Mouse (Mus musculus): ENCODE data around the gene Arid2.

The Arid2 gene

GRCm38 (mm10) chr15:96344591-96345285 lies 57.4 kb downstream of the Arid2 start:
- no peak for DNase-seq (ENCODE audit: low spot score in 2 of 2)

- no peak for DNase-seq (ENCODE audit: low spot score in 2 of 2)
Observed at GRCm38 (mm10) chr15:96345312-96345849, 58.1 kb downstream of the Arid2 start.

- no peak for DNase-seq (ENCODE audit: low spot score in 2 of 2)
Observed at GRCm38 (mm10) chr15:96351432-96351831, 64.1 kb downstream of the Arid2 start.

- DNase-seq (ENCODE audit: low spot score in 2 of 2): no peak
Observed at GRCm38 (mm10) chr15:96358871-96359270, 71.6 kb downstream of the Arid2 start.

- no peak for DNase-seq (ENCODE audit: low spot score in 2 of 2)
Observed at GRCm38 (mm10) chr15:96360614-96361013, 73.3 kb downstream of the Arid2 start.

- no peak for DNase-seq (ENCODE audit: low spot score in 2 of 2)
Observed at GRCm38 (mm10) chr15:96365351-96365750, 78.0 kb downstream of the Arid2 start.

GRCm38 (mm10) chr15:96366176-96366963 lies 79.1 kb downstream of the Arid2 start:
- DNase-seq (ENCODE audit: low spot score in 2 of 2): no peak

GRCm38 (mm10) chr15:96371311-96371710 lies 84.0 kb downstream of the Arid2 start:
- DNase-seq (ENCODE audit: low spot score in 2 of 2): no peak

- no peak for DNase-seq (ENCODE audit: low spot score in 2 of 2)
Observed at GRCm38 (mm10) chr15:96372628-96373027, 85.3 kb downstream of the Arid2 start.

- DNase-seq (ENCODE audit: low spot score in 2 of 2): no peak
Observed at GRCm38 (mm10) chr15:96373161-96373560, 85.8 kb downstream of the Arid2 start.

GRCm38 (mm10) chr15:96376214-96376613 lies 88.9 kb downstream of the Arid2 start:
- DNase-seq (ENCODE audit: low spot score in 2 of 2): no peak

GRCm38 (mm10) chr15:96377263-96377662 lies 89.9 kb downstream of the Arid2 start:
- no peak for DNase-seq (ENCODE audit: low spot score in 2 of 2)

GRCm38 (mm10) chr15:96377701-96378100 lies 90.4 kb downstream of the Arid2 start:
- no peak for DNase-seq (ENCODE audit: low spot score in 2 of 2)

GRCm38 (mm10) chr15:96382223-96382622 lies 94.9 kb downstream of the Arid2 start:
- DNase-seq (ENCODE audit: low spot score in 2 of 2): no peak

GRCm38 (mm10) chr15:96388565-96388964 lies 101.2 kb downstream of the Arid2 start:
- peak in 1 of 2 experiments; percentile 26 for DNase-seq (ENCODE audit: low spot score in 2 of 2)

- DNase-seq (ENCODE audit: low spot score in 2 of 2): no peak
Observed at GRCm38 (mm10) chr15:96392878-96393277, 105.6 kb downstream of the Arid2 start.

GRCm38 (mm10) chr15:96395071-96395470 lies 107.8 kb downstream of the Arid2 start:
- DNase-seq (ENCODE audit: low spot score in 2 of 2): no peak

GRCm38 (mm10) chr15:96396641-96397344 lies 109.5 kb downstream of the Arid2 start:
- DNase-seq (ENCODE audit: low spot score in 2 of 2): no peak

GRCm38 (mm10) chr15:96398333-96398732 lies 111.0 kb downstream of the Arid2 start:
- DNase-seq (ENCODE audit: low spot score in 2 of 2): peak; percentile 29 to 34

- DNase-seq (ENCODE audit: low spot score in 2 of 2): peak; percentile 28 to 41
Observed at GRCm38 (mm10) chr15:96405548-96405947, 118.2 kb downstream of the Arid2 start.

GRCm38 (mm10) chr15:96406253-96406652 lies 118.9 kb downstream of the Arid2 start:
- no peak for DNase-seq (ENCODE audit: low spot score in 2 of 2)

- DNase-seq (ENCODE audit: low spot score in 2 of 2): no peak
Observed at GRCm38 (mm10) chr15:96407151-96407550, 119.8 kb downstream of the Arid2 start.
